24 mouse cellular contexts compared by ENCODE assay signal in genomic region chr14:74650001-74650400, GRCm38 (mm10). TPM values are rescaled to one million over a fixed set of nuclear protein-coding genes. Genes with fewer than 3 reads are reported as not detected.
DNase-seq lines count a peak whose midpoint lies in the region; ATAC-seq and TF ChIP-seq lines count a peak whose summit lies in the region.
"Had no signal": no experiment of that assay in that cellular context is flagged by ENCODE, and none has a peak within 500 bp of the region (broad histone marks: within the 10 kb centered on the region; RNA-seq: fewer than 3 reads in every experiment).

No protein-coding gene starts in this region.

- 81% methylated on average over 6 of the region's 6 CpGs for WGBS in heart, embryonic 10.5 days
- WGBS in liver, adult 2 months: 36% methylated on average over 6 of the region's 6 CpGs
- WGBS in liver, embryonic 12.5 days (ENCODE audit: insufficient replicate concordance): 70% methylated on average over 6 of the region's 6 CpGs
- 67% methylated on average over 6 of the region's 6 CpGs for WGBS in intestine, embryonic 16.5 days

- no peak for TF ChIP-seq POLR2A in liver, adult 2 months (IDR thresholded peaks at IDR 0.05; ENCODE audit: extremely low read depth, insufficient read depth, low read length)

- H3K79me2 ChIP-seq in liver, adult 2 months (ENCODE audit: control insufficient read depth, insufficient read depth, low read length): no peaks in the 10 kb centered on the region

- no peak overlapping the region for H3K4me2 ChIP-seq in liver, embryonic 12.5 days
- H3K4me2 ChIP-seq in intestine, embryonic 16.5 days (ENCODE audit: low read depth, low read length): no peak overlapping the region
- H3K4me2 ChIP-seq: embryonic facial prominence, embryonic 13.5 days; forebrain, embryonic 12.5 days; forebrain, embryonic 15.5 days; heart, embryonic 11.5 days; hindbrain, embryonic 12.5 days; hindbrain, embryonic 15.5 days had no signal

- 0 out of 2 replicates have a peak, but pooled peaks cover 2% of the 10 kb centered on the region for H3K27me3 ChIP-seq in heart, embryonic 10.5 days (ENCODE audit: insufficient read depth, poor library complexity, severe bottlenecking)
- no peaks in the 10 kb centered on the region for H3K27me3 ChIP-seq in liver, adult 2 months (ENCODE audit: control insufficient read depth, insufficient read depth, low read length)
- 0 out of 2 replicates have a peak, but pooled peaks cover 2% of the 10 kb centered on the region for H3K27me3 ChIP-seq in liver, embryonic 12.5 days (replicated peaks)
- H3K27me3 ChIP-seq in intestine, embryonic 16.5 days (replicated peaks; ENCODE audit: control insufficient read depth, insufficient read depth, low read length): no peaks in the 10 kb centered on the region
- H3K27me3 ChIP-seq: embryonic facial prominence, embryonic 13.5 days; forebrain, embryonic 12.5 days; forebrain, embryonic 15.5 days; hindbrain, embryonic 12.5 days; hindbrain, embryonic 15.5 days had no signal

- H3K9me3 ChIP-seq in heart, embryonic 10.5 days: no peaks in the 10 kb centered on the region
- no peaks in the 10 kb centered on the region for H3K9me3 ChIP-seq in liver, embryonic 12.5 days (replicated peaks)
- H3K9me3 ChIP-seq in intestine, embryonic 16.5 days (ENCODE audit: control insufficient read depth, low read length): no peaks in the 10 kb centered on the region
- H3K9me3 ChIP-seq: embryonic facial prominence, embryonic 10.5 days; embryonic facial prominence, embryonic 13.5 days; forebrain, embryonic 12.5 days; forebrain, embryonic 15.5 days; hindbrain, embryonic 12.5 days; hindbrain, embryonic 15.5 days had no signal

- peak; percentile 79 for DNase-seq in heart, adult 11 months
- DNase-seq in heart, embryonic 10.5 days (ENCODE audit: low spot score): no peak
- DNase-seq in liver, adult 2 months (ENCODE audit: extremely low read depth, low read depth, low spot score): peak; percentile 95
- no peak for DNase-seq in ovary, postnatal 10 days (ENCODE audit: low spot score)
- DNase-seq: adrenal gland, adult 8-10 months; adrenal gland, postnatal 25 days; cerebellum, adult 11-12 months; cerebellum, adult 8-10 months; cerebellum, postnatal 10 days; cerebellum, postnatal 36 days; embryo, embryonic 11 days; gastrocnemius, postnatal 25 days; heart, adult 2 months had no signal

- H3K36me3 ChIP-seq in heart, embryonic 10.5 days: no peaks in the 10 kb centered on the region
- no peaks in the 10 kb centered on the region for H3K36me3 ChIP-seq in liver, adult 2 months (ENCODE audit: control insufficient read depth, insufficient read depth, low read length)
- H3K36me3 ChIP-seq in liver, embryonic 12.5 days: no peaks in the 10 kb centered on the region
- no peaks in the 10 kb centered on the region for H3K36me3 ChIP-seq in intestine, embryonic 16.5 days (ENCODE audit: control insufficient read depth, insufficient read depth, low read length)
- H3K36me3 ChIP-seq: embryonic facial prominence, embryonic 10.5 days; embryonic facial prominence, embryonic 13.5 days; forebrain, embryonic 12.5 days; forebrain, embryonic 15.5 days; hindbrain, embryonic 12.5 days; hindbrain, embryonic 15.5 days had no signal

- no peak overlapping the region for H3K4me3 ChIP-seq in heart, embryonic 10.5 days
- H3K4me3 ChIP-seq in liver, adult 2 months (ENCODE audit: insufficient read depth, low read depth, low read length): no peak overlapping the region
- no peak overlapping the region for H3K4me3 ChIP-seq in liver, embryonic 12.5 days
- no peak overlapping the region for H3K4me3 ChIP-seq in intestine, embryonic 16.5 days (ENCODE audit: low read length)
- H3K4me3 ChIP-seq: embryonic facial prominence, embryonic 10.5 days; embryonic facial prominence, embryonic 13.5 days; erythroblast, embryonic 14.5 days; forebrain, embryonic 12.5 days; forebrain, embryonic 15.5 days; heart, adult 2 months; hindbrain, embryonic 12.5 days; hindbrain, embryonic 15.5 days had no signal

- H3K27ac ChIP-seq in heart, embryonic 10.5 days: no peak overlapping the region
- no peak overlapping the region for H3K27ac ChIP-seq in liver, adult 2 months (replicated peaks; ENCODE audit: insufficient read depth, low read depth, low read length)
- H3K27ac ChIP-seq in liver, embryonic 12.5 days: no peak overlapping the region
- H3K27ac ChIP-seq in intestine, embryonic 16.5 days (ENCODE audit: low read length): no peak overlapping the region
- H3K27ac ChIP-seq: embryonic facial prominence, embryonic 10.5 days; embryonic facial prominence, embryonic 13.5 days; forebrain, embryonic 12.5 days; forebrain, embryonic 15.5 days; heart, adult 2 months; hindbrain, embryonic 12.5 days; hindbrain, embryonic 15.5 days had no signal

- no peak for TF ChIP-seq CTCF in liver, adult 2 months (IDR thresholded peaks at IDR 0.05; ENCODE audit: low read depth, low read length)

- no peak for ATAC-seq in liver, embryonic 12.5 days
- peak; percentile 76 for ATAC-seq in intestine, embryonic 16.5 days
- ATAC-seq: activated CD4-positive, CD25-positive, alpha-beta regulatory T cell, adult 4 months; forebrain, embryonic 15.5 days had no signal

- peaks cover 24% of the 10 kb centered on the region for H3K4me1 ChIP-seq in heart, embryonic 10.5 days
- peaks cover 2% of the 10 kb centered on the region for H3K4me1 ChIP-seq in liver, adult 2 months (ENCODE audit: control insufficient read depth, insufficient read depth, low read length)
- H3K4me1 ChIP-seq in liver, embryonic 12.5 days: peaks cover 30% of the 10 kb centered on the region
- no peaks in the 10 kb centered on the region for H3K4me1 ChIP-seq in intestine, embryonic 16.5 days (ENCODE audit: control insufficient read depth, insufficient read depth, low read length)
- H3K4me1 ChIP-seq: embryonic facial prominence, embryonic 13.5 days; hindbrain, embryonic 12.5 days; hindbrain, embryonic 15.5 days had no signal

- no peak overlapping the region for H3K9ac ChIP-seq in liver, adult 2 months (ENCODE audit: low read depth, low read length)
- no peak overlapping the region for H3K9ac ChIP-seq in liver, embryonic 12.5 days
- H3K9ac ChIP-seq in intestine, embryonic 16.5 days (ENCODE audit: low read depth, low read length): no peak overlapping the region
- H3K9ac ChIP-seq: embryonic facial prominence, embryonic 13.5 days; forebrain, embryonic 12.5 days; forebrain, embryonic 15.5 days; hindbrain, embryonic 12.5 days; hindbrain, embryonic 15.5 days had no signal

RNA-seq across cellular contexts. Expression of gene Htr2a, which starts 9.4 kb away (rescaled TPM):
- 0.20 and 0.37 TPM in 2 replicates for polyA plus RNA-seq in heart, embryonic 10.5 days (2016; fragmentation: Nextera tagmentation; extraction: Ambion mirVana)
- total RNA-seq in liver, adult 2 months (2014; rRNA removed): under 0.01 and 0.07 TPM in 2 replicates
- not detected in 2 replicates for polyA plus RNA-seq in liver, adult 2 months (2012; rRNA removed)
- 0.29 and 0.31 TPM in 2 replicates for polyA plus RNA-seq in liver, embryonic 12.5 days (2016; fragmentation: Nextera tagmentation; extraction: Ambion mirVana)
- polyA plus RNA-seq in intestine, embryonic 16.5 days (2015; fragmentation: Nextera tagmentation; extraction: Ambion mirVana): 0.15 and 0.16 TPM in 2 replicates
- total RNA-seq: adrenal gland, postnatal 25 days had no signal
- polyA plus RNA-seq: erythroblast, embryonic 14.5 days had no signal

Comparison
In these comparisons a context has a peak if more than half of its experiments do, and no peak if none do; other contexts are left out.
1. DNase-seq: peak in heart, adult 11 months (single experiment) and liver, adult 2 months (single experiment); none in heart, embryonic 10.5 days (single experiment) and ovary, postnatal 10 days (single experiment).